Mouse (Mus musculus): ENCODE measurements around the gene Dhx8. TPM values are rescaled to one million over a fixed set of nuclear protein-coding genes. Genes with fewer than 3 reads are reported as not detected.

Dhx8 gene
- polyA plus RNA-seq, 1 experiment from 2014 or later = 20.4 TPM

DNA sequence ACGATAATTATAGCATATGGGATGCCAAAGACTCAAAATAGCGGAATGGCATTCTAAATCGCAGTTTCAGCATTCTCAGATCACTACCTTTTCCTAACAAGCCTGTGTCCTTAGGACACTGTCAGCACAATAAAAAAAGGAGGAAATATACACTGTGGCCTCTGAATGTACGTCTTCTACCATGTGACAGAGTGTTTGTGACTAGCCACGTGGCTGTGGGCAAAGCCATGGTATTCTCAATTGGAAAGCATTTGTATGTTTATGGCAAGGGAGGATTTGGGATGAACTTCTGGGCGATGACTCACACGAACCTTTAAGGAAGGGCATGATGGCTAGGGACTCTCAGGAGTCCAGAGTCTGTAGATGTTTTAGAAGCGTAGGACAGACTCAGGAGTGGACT lies 7.7 kb upstream of the Dhx8 start:
- H3K9ac ChIP-seq (ENCODE audit: low read depth, low read length) = no peak overlapping the region
- no peak overlapping the region for H3K4me3 ChIP-seq (replicated peaks; ENCODE audit: low read depth, low read length)
- no peak for TF ChIP-seq CTCF (IDR thresholded peaks at IDR 0.05; ENCODE audit: low read depth)
- H3K4me2 ChIP-seq (ENCODE audit: low read length) = no peak overlapping the region
- no peak for DNase-seq (ENCODE audit: low spot score)
- 74% methylated on average over 8 of the region's 8 CpGs for WGBS
- no peaks in the 10 kb centered on the region for H3K27me3 ChIP-seq (ENCODE audit: insufficient read depth, low read length)
- H3K36me3 ChIP-seq (ENCODE audit: insufficient read depth, low read length) = no peaks in the 10 kb centered on the region
- ATAC-seq (replicated peaks; ENCODE audit: low FRiP score, low read depth) = no peak
- H3K9me3 ChIP-seq (replicated peaks; ENCODE audit: low read length) = no peaks in the 10 kb centered on the region
- no peak overlapping the region for H3K27ac ChIP-seq
- no peaks in the 10 kb centered on the region for H3K4me1 ChIP-seq (replicated peaks; ENCODE audit: insufficient read depth, low read length)

DNA sequence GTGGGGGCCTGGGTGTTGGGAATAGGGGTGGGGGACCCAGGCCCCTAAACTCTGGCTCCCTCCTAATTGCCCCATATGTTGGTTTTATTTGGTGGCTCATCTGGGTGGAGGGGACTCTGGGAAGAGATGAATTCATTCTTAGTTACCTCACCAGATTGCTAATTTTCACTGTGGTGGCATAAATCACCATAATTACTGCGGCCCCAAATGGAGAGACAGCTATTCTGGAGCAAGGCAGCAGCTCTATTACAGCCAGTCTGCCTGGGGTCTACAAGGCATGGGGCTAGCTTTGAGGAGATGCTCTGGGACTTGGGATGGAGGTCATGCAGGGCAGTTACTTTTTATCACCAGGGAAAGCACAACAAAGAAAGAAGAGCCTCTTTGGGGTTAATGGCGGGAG lies 6.0 kb upstream of the Dhx8 start:
- H3K9ac ChIP-seq (ENCODE audit: low read depth, low read length) = no peak overlapping the region
- no peak for TF ChIP-seq CTCF (IDR thresholded peaks at IDR 0.05; ENCODE audit: low read depth)
- DNase-seq (ENCODE audit: low spot score) = no peak
- no peak overlapping the region for H3K4me2 ChIP-seq (ENCODE audit: low read length)
- no peaks in the 10 kb centered on the region for H3K4me1 ChIP-seq (replicated peaks; ENCODE audit: insufficient read depth, low read length)
- no peak overlapping the region for H3K4me3 ChIP-seq (replicated peaks; ENCODE audit: low read depth, low read length)
- H3K36me3 ChIP-seq (ENCODE audit: insufficient read depth, low read length) = no peaks in the 10 kb centered on the region
- no peaks in the 10 kb centered on the region for H3K27me3 ChIP-seq (ENCODE audit: insufficient read depth, low read length)
- ATAC-seq (replicated peaks; ENCODE audit: low FRiP score, low read depth) = no peak
- no peaks in the 10 kb centered on the region for H3K9me3 ChIP-seq (replicated peaks; ENCODE audit: low read length)
- H3K27ac ChIP-seq = no peak overlapping the region
- WGBS = 33% methylated on average over 2 of the region's 2 CpGs

DNA sequence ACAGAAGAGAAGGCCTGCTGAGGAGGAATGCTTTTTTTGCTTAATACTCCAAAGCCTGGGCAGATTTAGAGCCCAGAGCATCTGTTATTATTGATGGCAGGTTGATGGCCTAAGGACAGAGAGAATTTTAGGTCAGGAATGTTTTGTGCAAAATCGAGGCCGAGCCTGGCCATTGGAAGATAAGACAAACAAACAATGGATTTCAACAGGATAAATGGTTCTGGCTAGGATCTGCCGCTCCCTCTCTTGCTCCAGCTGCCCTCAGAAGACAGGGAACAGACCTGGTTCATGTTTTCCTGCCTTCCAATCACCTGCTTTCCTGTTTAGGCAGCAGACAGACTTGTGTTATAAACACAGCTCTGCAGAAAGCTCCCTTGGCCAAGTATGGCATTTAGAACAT lies 3.4 kb upstream of the Dhx8 start:
- Histone ChIP-seq H3K4me2 (ENCODE audit: low read length) (no peak overlapping the region), H3K4me1 (replicated peaks; ENCODE audit: insufficient read depth, low read length) (0 out of 2 replicates have a peak, but pooled peaks cover 5% of the 10 kb centered on the region), H3K4me3 (replicated peaks; ENCODE audit: low read depth, low read length) (no peak overlapping the region), H3K27ac (no peak overlapping the region), H3K9ac (ENCODE audit: low read depth, low read length) (no peak overlapping the region), H3K36me3 (ENCODE audit: insufficient read depth, low read length) (no peaks in the 10 kb centered on the region), H3K27me3 (ENCODE audit: insufficient read depth, low read length) (no peaks in the 10 kb centered on the region), H3K9me3 (replicated peaks; ENCODE audit: low read length) (no peaks in the 10 kb centered on the region)
- no peak for TF ChIP-seq CTCF (IDR thresholded peaks at IDR 0.05; ENCODE audit: low read depth)
- ATAC-seq (replicated peaks; ENCODE audit: low FRiP score, low read depth) = no peak
- 51% methylated on average over 3 of the region's 3 CpGs for WGBS
- DNase-seq (ENCODE audit: low spot score) = no peak

DNA sequence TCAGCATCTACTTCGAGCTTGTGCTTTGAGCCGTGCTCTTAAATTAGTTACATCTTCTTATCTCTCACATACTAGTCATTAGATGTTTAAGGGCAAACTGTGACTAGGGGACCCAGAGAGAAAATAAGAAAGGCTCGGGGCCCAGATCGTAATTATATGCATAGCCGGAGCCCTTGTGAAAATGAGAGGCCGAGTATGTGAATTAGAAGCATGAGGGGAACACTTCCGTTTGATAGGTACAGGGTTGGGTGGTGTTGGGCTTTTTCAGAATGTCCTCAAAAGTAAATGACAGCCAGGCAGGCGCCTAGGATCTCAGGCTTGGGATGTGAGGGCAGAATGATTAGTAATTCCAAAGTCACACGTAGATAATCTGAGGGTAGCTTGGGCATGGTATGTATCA lies 877 bp downstream of the Dhx8 start:
- peak overlapping the region; percentile 78 for H3K9ac ChIP-seq (ENCODE audit: low read depth, low read length)
- H3K9me3 ChIP-seq (replicated peaks; ENCODE audit: low read length) = no peaks in the 10 kb centered on the region
- no peak overlapping the region for H3K27ac ChIP-seq
- peak overlapping the region; percentile 78 for H3K4me3 ChIP-seq (replicated peaks; ENCODE audit: low read depth, low read length)
- H3K27me3 ChIP-seq (ENCODE audit: insufficient read depth, low read length) = no peaks in the 10 kb centered on the region
- 0 out of 2 replicates have a peak, but pooled peaks cover 5% of the 10 kb centered on the region for H3K4me1 ChIP-seq (replicated peaks; ENCODE audit: insufficient read depth, low read length)
- WGBS = 31% methylated on average over 9 of the region's 9 CpGs
- ATAC-seq (replicated peaks; ENCODE audit: low FRiP score, low read depth) (no peak), DNase-seq (ENCODE audit: low spot score) (no peak)
- peaks cover 29% of the 10 kb centered on the region for H3K36me3 ChIP-seq (ENCODE audit: insufficient read depth, low read length)
- H3K4me2 ChIP-seq (ENCODE audit: low read length) = peak overlapping the region; percentile 88
- TF ChIP-seq CTCF (IDR thresholded peaks at IDR 0.05; ENCODE audit: low read depth) = no peak

DNA sequence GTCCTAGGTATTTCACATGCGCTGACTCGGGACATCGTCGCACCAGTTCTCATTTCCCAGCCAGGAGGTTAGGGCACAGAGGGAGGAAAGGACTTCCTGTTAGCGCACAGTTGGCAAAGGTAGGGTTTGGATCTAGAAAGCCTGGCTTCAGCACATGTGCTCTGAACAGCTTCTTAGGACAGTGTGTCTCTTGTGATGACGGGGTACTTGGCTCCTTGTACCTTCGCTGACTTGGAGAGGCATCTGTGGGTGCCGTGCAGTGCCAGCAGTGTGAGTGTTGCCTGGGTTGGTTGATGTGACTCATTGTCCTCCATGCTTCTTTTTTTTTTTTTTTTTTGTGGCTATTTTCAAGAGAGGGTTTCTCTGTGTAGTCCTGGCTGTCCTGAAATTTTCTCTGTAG lies 23.9 kb downstream of the Dhx8 start:
- Histone ChIP-seq H3K27me3 (ENCODE audit: insufficient read depth, low read length) (no peaks in the 10 kb centered on the region), H3K4me3 (replicated peaks; ENCODE audit: low read depth, low read length) (no peak overlapping the region), H3K9me3 (replicated peaks; ENCODE audit: low read length) (no peaks in the 10 kb centered on the region), H3K9ac (ENCODE audit: low read depth, low read length) (no peak overlapping the region), H3K36me3 (ENCODE audit: insufficient read depth, low read length) (peaks cover 69% of the 10 kb centered on the region), H3K4me1 (replicated peaks; ENCODE audit: insufficient read depth, low read length) (no peaks in the 10 kb centered on the region), H3K27ac (no peak overlapping the region), H3K4me2 (ENCODE audit: low read length) (no peak overlapping the region)
- TF ChIP-seq CTCF (IDR thresholded peaks at IDR 0.05; ENCODE audit: low read depth) = no peak
- DNase-seq (ENCODE audit: low spot score) = no peak
- 97% methylated on average over 8 of the region's 8 CpGs for WGBS
- ATAC-seq (replicated peaks; ENCODE audit: low FRiP score, low read depth) = no peak

DNA sequence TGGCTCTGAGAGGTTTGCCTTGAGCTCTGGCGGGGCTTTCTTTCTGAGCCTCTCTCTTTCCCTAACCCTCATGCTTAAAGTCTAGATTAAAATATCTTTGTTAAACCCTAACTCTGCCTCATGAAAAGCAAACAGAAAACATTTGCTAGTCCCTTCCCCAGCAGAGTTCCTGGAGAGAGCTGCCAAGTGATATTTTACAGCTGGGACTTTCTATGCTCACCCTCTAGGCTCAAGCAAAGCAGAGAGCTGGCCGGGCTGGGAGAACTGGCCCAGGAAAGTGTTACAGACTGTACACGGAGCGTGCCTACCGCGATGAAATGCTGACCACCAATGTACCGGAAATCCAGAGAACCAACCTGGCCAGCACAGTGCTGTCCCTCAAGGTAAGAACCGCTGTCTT lies 24.6 kb downstream of the Dhx8 start:
- ATAC-seq (replicated peaks; ENCODE audit: low FRiP score, low read depth) (no peak), DNase-seq (ENCODE audit: low spot score) (peak; percentile 67)
- WGBS = 74% methylated on average over 8 of the region's 8 CpGs
- 0 out of 2 replicates have a peak overlapping the region, but pooled peaks have one; percentile 54 for H3K27ac ChIP-seq
- peaks cover 72% of the 10 kb centered on the region for H3K36me3 ChIP-seq (ENCODE audit: insufficient read depth, low read length)
- no peaks in the 10 kb centered on the region for H3K9me3 ChIP-seq (replicated peaks; ENCODE audit: low read length)
- H3K4me1 ChIP-seq (replicated peaks; ENCODE audit: insufficient read depth, low read length) = no peaks in the 10 kb centered on the region
- no peak overlapping the region for H3K9ac ChIP-seq (ENCODE audit: low read depth, low read length)
- H3K4me3 ChIP-seq (replicated peaks; ENCODE audit: low read depth, low read length) = no peak overlapping the region
- no peaks in the 10 kb centered on the region for H3K27me3 ChIP-seq (ENCODE audit: insufficient read depth, low read length)
- TF ChIP-seq CTCF (IDR thresholded peaks at IDR 0.05; ENCODE audit: low read depth) = no peak
- no peak overlapping the region for H3K4me2 ChIP-seq (ENCODE audit: low read length)

DNA sequence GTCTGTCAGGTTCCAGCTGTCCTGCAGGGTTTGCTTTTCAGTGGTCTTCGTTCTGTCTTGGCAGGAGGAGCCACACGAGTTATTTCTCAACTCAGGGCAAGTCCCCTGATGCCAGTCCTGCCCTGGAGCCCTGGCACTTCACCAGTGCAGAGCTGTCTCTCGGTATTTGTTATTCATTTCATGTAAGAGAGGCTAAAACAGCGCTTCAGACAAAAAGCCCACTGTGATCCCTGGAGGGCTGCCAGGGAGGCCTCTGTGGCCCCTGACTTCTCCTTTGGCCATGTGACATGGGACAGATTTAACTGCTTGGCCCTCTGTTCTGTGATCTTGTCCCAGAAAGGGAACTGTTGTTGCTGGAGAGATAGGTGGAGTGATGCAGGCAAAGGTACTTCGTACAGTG lies 25.7 kb downstream of the Dhx8 start:
- H3K9me3 ChIP-seq (replicated peaks; ENCODE audit: low read length) = no peaks in the 10 kb centered on the region
- H3K4me2 ChIP-seq (ENCODE audit: low read length) = no peak overlapping the region
- H3K4me3 ChIP-seq (replicated peaks; ENCODE audit: low read depth, low read length) = no peak overlapping the region
- no peaks in the 10 kb centered on the region for H3K27me3 ChIP-seq (ENCODE audit: insufficient read depth, low read length)
- ATAC-seq (replicated peaks; ENCODE audit: low FRiP score, low read depth) (no peak), DNase-seq (ENCODE audit: low spot score) (no peak)
- peaks cover 63% of the 10 kb centered on the region for H3K36me3 ChIP-seq (ENCODE audit: insufficient read depth, low read length)
- H3K9ac ChIP-seq (ENCODE audit: low read depth, low read length) = no peak overlapping the region
- no peak overlapping the region for H3K27ac ChIP-seq
- H3K4me1 ChIP-seq (replicated peaks; ENCODE audit: insufficient read depth, low read length) = no peaks in the 10 kb centered on the region
- 77% methylated on average over 5 of the region's 5 CpGs for WGBS
- TF ChIP-seq CTCF (IDR thresholded peaks at IDR 0.05; ENCODE audit: low read depth) = no peak
